Mouse (Mus musculus) cortical plate, adult 2 months (tissue): ENCODE results near the gene Gm37240.

Source experiments
- CTCF ChIP-seq: fragments of 200-500 bp; IDR thresholded peaks from 2 replicates; pipeline ENCODE4 v1.5.1; 2011; ENCODE audit warnings: mild to moderate bottlenecking, control low read depth, low read length; ENCODE audit not compliant: insufficient read depth; ENCODE audit errors: extremely low read depth
- POLR2A ChIP-seq: fragments of 200-500 bp; IDR thresholded peaks from 2 replicates; pipeline ENCODE4 v1.6.1; 2011; ENCODE audit warnings: mild to moderate bottlenecking, low read length, control low read depth; ENCODE audit not compliant: insufficient read depth; ENCODE audit errors: extremely low read depth

DNA sequence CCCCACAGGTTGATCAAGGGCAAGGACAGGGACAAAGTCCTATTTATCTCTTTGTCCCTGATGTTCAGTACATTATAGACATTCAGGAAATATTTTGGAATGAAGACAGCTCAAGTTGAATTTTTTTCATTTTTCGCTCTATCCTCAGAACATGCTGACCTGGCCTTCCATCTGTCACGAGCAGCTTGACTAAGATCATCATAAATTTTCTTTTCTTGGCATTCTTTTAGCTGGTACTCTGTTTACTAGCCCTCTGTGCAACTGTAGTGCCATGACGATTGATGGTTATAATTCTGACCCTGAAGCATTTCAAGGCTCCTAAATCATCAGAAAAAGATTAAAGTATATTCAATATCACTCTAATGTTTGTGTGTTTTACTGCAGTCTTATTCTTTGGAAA, 287.8 kb downstream of the Gm37240 start:
- TF ChIP-seq CTCF: no peak
- no peak for TF ChIP-seq POLR2A
